Mouse (Mus musculus) adipocyte (in vitro differentiated cells): ENCODE results near the gene Pkig.
"Not testable (repeated sequence)": the region's sequence is repeated elsewhere in the genome, so short reads cannot be mapped to it uniquely, and the experiment has no call there.

Experiments used
- DNase-seq: peaks from one replicate; pipeline ENCODE4 v3.0.0-alpha.2; 2016; ENCODE audit warnings: low spot score

Pkig gene

DNA sequence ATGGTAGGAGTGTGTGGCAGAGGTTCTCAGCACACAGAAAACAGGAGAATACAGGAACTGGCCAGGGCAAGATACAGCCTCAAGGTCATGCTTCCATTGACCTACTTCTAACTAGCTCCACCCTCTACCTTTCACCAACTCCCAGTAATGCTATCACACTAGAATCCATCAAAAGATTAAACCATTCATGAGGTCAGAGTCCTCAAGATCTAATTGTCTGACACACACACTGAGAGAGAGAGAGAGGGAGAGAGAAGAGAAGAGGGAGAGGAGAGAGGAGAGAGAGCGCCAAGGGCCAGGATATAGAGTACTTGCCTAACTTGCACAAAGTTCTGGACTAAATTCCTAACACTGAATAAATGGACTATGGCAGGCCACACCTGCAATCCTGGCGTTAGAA is 24.2 kb downstream of the Pkig start:
- DNase-seq, result no peak

DNA sequence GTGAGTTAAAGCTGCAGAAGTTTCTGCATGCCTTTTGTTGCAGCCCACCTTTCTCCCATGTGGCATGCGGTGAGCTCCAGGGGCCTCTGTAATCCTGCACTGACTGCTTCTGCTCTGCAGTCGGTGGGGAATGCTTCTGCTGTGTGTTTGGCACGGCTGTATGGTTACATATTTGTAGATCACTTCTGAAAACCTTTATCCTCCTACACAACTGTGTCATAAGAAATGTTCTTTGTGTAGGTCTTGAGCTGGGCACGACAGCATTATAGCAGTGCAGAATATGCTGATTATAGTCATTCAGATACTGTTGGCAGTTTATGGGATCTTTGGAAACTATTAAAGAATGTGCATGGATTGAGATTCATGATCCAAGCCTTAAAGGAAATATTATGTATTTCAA is 27.1 kb downstream of the Pkig start:
- DNase-seq, result peak; percentile 50

DNA sequence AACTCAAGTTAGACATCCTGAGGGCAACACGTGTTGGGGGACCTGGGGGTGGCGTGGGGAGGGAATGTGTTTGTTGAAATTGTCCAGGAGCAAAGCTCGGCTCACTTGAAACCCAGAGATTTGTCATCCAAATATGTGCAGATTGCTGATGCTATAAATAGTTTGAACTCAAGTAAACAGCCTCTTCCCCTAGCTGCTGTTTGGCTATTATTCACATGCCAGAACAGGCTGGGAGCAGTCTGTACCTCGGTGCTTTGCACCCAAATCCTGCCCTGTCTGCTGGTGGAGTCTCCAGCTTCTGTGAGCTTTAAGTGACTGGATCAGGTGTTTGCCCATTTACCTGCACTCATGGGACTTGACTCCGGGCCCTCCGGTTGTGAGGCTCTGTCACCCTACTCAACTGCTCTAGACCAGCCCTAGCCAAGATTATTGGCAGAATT is 27.6 kb downstream of the Pkig start:
- peak; percentile 91 for DNase-seq

DNA sequence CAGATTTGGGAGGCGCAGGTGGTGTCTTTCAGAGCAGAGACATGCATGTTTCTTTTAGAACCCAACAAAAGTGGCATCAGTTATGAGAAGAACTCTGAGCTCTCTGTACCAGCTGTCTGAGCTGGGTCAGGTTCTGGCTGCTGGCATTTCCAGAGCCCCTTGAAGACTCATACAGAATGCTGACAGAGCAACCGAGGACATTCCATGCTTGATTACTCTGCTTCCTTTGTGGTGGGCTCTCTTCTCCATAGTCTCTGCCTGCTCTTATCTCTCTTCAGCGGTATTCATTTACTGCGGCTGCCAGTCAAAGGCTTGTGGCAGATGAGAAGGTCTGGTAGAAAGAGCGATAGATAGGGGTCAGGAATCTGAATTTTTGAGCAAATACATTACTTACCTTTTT is 28.0 kb downstream of the Pkig start:
- DNase-seq, result no peak

DNA sequence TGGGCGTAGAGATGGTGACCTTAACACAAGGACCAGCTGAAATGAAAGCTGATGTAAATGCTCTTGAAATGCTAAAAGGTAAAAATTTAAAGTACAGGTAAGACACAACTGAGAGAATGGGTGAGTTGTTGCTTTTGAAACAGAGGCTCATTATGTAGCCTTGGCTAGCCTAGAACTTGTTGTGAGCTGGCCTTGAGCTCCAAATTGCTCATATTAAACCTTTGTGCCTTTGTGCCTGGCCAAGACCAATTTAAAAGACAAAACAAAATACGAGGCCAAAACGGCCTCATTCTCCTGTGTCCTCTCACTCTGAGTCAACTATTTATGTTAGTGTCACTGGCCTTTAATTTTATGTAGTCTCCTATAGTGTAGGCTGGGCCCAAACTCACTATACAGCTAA is 28.7 kb downstream of the Pkig start:
- DNase-seq, result no peak

DNA sequence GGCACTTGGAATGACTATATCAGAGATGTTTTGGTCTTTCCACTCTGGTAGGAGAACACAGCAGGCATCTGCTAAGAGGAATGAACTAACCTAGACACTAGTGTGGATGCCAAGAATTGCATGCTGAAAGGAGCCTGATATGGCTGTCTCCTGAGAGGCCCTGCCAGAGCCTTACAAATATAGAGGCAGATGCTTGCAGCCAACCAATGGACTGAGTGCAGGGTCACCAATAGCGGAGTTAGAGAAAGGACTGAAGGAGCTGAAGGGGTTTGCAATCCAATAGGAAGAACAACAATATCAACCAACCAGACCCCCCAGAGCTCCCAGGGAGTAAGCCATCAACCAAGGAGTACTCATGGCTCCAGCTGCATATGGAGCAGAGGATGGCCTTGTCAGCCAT is 30.2 kb downstream of the Pkig start:
- DNase-seq, result not testable (repeated sequence)

DNA sequence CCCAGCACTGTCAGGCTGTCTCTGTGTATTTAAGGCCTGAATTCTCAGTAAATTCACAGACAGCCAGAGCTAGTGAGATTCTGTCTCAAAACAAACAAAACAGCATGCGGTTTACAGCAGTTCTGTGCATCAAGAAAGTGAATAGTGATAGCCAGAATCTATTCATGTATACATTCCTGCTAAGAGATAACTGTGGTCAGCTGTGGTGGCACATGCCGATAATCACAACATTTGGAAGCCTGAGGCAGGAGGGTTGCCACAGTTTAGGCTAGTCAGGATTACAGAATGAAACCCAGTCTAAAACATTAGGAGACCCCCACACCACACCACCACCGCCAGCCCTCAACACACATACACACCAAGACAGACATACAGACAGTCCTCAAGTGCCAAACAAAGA is 31.6 kb downstream of the Pkig start:
- no peak for DNase-seq

DNA sequence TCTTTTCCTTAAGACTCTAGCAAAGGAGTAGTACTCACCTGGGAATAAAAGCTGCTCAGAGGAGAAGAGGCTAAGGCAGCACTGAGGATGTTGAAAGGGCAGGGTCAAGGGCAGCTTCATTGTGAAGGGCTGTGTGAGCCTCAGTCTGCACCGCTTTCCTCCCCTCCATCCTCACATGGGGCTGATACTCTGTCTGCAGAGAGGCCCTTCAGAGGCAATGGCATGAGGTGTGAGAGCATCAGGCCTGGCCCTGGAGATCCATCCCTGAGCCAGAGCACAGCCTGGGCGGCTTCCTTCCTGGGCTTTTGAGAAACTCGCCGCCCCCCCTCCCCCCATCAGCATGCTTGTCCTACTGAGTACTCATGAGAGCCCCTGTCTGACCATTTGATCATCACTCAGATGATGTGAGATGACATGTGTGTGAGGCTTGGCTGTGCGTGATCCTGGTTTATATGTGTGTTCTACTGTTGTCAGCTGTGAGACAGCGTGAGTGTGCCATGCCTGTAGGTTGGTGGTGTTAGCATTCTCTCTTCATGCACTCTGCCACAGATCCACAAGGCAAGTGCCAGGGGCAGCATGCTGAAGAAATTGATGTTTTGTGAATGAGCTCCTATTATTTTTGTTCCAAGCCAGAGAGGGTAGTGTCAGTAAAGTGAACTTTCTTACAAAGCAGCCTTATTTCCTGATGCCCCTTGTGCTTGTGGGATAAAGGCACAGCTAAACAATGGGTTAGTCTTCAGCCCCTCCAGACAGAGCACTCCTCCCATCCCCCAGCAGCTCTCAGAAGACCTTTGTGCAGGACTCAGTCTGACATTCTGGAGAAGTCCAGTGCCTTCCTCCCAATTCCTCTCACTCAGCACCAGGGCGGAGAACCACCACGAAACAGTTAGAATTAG is 32.5 kb downstream of the Pkig start:
- peak; percentile 60 for DNase-seq

DNA sequence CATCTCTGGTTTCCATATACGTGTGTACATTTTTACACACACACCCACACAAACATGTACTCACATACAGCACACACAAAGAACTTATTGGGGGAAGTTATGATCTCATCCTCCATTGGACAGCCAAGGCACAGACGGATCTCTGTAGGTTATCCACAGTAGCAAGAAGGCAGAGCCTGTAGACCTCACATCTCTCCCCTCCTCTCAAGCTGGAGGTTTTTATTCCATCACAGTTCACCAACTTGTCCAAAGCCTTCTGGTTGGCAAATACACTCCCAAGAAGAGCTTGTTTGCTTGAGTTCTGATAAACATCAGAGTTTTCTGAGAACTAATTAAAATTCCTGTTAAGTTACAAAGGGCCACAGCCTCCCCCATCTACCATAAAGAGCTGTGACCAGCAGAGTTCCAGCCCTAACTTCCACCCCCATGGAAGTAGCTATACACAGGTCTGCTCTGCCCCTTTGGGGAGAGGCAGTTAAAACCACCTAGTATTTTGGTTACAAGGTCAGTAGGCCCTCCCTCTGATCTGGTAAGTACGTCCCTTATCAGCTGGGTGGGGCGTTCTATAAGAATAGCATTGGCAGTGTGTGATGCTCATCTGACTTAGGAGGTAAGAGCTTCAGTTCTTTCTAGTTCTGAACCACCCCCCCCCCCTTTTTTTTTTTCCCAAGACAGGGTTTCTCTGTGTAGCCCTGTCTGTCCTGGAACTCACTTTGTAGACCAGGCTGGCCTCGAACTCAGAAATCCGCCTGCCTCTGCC is 33.8 kb downstream of the Pkig start:
- no peak for DNase-seq

DNA sequence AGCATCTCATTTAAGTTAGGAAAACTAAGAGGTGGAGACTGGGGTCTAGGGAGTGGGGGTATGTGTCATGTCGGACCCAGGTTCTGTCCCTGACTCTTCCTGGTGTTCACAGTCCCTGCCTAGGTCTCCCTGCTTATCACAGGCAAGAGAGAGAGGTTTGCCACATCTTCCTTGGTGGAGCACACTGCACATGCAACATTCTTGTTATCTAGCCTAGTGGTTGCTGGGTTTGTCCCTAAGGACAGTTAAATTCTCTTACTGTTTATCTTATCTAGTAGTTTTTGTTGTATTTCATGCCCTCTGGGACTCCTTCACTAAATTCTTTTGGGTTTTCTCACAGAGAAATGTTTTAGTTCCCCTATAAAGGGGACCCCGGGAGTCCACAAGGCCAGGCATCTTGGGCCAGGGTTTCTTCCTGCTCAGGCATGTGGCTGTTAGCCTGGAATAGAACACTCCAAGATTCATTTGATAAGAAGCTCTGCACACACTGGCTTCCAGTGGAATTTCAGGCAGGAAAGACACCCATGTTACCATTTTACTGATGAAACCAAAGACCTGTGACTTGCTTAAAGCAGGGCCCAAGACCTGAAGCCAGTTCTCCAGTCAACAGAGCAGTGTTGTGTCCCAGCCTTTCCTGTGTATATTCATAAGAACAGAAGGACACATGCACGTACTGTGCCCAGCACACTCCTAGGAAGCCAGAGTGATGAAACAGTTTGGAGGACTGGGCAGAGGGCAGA is 34.9 kb downstream of the Pkig start:
- no peak for DNase-seq

DNA sequence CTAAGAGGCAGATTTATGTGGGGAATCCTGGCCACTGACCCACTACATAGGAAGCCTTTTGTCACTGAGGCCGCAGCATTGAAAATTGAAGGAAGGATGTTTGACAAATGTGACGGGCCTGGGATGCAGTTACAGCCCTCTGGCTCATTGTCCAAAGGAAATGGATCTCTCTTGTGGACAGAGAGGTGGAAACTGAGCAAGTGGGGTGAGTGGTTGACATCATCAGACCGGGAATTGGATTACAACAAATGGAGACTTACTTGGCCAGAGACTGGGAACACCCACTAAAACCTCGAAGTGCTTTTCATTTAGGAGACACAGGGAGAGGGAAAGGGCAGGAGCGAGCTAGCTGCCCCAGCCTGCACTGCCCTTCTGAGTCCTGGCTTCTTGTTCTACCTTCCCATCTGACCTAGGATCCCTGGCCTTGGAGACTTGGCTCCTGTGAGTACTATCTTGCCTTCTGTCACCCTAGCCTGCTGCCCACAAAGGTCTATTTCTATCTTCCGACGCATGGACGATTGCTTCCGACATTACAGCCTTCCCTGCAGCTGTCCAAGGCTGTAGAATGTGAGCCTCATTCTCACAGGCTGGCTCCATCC is 35.6 kb downstream of the Pkig start:
- DNase-seq, result peak; percentile 58

DNA sequence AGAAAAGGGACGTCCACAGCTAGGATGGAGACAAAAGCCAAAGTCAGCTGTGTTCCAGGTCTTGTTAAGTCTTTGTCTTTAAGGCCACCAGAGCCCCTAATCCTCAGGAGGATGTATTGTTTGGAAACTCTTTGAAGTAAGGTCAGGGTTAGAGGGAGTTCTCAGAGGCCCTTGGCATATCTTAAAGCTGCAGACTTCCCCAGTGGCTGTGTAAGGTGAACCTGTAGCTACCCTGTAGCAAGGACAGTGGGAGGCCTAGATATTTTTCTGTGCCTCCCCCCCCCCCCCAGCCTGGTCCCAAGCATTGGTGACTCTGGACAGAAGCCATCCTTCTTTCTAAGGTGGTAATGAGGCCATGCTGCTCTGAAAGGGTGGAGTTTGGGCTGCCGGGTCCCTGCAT is 38.6 kb downstream of the Pkig start:
- DNase-seq, result no peak

DNA sequence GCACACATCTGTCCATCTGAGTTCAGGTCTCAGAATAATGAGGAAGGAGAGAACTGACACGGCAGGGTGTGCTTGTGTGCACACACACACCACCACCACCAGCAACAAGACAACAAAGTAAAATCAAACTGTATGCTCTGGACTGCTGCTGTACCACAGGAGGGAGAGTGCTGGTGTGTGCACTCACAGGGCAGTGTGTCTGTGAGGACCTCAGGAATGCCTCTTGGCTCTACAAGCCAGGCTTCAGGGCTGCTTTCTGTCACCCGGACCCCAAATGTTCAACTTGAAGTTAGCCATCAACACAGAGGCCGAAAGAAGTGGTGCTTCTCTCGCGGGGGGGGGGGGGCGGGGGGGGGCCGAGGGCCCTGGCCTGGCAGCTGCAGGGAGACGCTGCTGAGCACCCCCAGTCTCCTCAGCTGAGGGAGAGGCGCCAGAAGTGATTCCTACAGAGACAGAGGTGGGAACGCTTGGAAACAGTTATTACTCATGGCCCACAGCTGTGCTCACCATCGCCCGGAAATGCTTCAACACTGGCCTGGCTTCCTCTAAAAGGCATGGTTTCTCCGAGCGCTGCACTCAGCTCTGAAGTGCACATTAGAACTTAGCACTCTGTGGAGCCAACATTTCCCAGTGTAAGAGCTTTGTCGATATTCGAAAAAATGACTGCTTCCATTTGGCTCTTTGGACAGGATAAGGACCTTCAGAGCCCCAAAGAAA is 39.7 kb downstream of the Pkig start:
- DNase-seq, result peak; percentile 43

DNA sequence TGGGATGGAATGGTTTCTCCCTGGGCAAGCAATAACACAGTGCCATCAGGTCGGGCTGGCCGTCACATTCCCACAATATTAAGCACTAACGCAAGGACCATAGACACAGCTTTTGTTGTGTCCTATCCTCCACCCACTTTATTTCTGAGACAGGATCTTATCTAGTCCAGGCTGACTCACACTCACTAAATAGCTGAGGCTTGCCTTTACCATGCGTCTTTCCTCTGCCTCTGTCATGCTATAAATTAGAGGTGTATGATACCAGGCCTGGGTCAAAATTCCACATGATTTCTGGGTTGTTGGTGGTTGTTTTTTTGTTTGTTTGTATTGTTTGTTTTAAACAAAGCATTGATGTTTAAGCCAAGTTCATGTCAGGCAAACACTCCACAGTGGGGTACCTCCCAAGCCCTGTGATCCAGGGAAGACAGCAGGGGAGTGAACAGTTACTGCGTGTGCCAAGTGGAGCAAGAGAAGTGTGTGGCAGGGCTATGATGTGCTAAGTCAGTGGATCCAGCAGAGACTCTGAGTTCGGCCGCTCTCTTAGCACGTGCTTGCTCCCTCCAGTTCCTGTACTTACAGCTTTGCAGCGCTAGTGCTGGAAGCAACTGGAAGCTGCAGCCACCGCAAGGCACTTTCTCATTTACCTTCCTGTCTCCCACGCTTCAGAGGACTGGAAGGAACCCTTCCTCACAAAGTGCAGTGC is 41.0 kb downstream of the Pkig start:
- peak; percentile 52 for DNase-seq

DNA sequence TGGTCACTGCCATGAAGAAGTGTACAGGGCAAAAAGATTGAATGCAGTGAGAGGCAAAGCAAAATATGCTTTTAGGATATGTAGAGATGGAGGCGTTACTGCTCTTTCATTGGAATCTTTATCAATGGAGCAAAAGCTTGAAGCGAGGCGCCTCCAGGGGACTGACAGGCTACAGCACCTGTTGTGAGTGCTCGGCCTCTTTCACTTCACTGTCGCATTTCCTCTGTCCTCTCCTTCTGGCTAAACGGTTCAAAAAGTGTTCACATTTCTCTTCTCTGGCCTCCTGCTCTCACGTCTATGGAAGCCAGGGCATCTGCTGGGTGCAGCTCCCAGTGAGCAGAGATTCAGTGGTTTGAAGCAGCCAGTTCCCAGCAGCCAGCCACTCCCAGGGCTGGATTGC is 44.2 kb downstream of the Pkig start:
- DNase-seq, result no peak

DNA sequence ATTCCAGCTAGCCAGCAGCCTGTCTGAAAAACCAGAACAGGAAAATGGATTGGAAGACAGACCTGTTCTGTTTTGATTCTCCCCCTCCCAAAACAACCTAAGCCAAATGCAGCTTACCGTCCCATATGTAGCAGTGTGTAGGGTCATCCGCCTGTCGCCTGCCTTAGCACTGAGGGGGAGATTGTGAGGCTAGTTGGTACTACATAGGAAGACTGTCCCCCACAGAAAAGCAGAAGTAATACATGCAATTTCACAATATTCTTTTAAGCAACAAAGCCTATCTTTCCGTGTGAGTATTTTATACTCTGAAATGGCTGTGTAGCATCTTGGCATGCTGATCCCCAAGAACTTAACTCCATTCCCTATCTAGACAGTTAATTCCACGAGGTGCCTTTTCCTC is 44.7 kb downstream of the Pkig start:
- no peak for DNase-seq

DNA sequence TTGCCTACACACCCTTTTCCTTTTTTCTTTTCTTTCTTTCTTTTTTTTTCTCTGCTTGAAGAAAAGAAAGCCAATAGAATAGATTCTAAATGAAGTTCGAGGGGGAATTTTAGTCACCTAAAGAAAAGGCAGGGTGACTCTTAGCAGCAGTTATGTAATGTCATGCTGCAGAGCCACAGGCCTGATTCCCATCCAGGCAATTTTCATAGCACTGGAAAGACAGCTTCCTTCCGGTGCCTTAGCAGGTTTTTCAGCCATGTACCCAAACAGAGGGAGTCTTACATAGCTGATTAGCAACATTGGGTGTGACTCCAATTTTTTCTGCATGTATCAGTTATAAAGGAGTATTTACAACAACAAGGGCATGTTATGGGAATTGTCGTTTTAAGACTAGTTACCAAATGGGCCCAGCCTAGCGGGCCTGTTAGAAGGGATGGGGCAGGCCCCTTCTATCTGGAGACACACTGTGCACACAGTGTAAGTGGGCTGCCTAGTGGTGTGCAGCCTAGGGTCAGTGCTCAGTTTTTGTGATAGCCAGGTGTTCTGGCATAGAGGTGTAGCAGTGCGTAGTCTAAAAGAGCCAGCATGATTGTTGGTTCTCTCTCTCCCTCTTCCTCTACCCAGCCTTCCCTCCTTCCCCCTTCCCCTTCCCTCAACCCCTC is 45.5 kb downstream of the Pkig start:
- DNase-seq, result no peak

DNA sequence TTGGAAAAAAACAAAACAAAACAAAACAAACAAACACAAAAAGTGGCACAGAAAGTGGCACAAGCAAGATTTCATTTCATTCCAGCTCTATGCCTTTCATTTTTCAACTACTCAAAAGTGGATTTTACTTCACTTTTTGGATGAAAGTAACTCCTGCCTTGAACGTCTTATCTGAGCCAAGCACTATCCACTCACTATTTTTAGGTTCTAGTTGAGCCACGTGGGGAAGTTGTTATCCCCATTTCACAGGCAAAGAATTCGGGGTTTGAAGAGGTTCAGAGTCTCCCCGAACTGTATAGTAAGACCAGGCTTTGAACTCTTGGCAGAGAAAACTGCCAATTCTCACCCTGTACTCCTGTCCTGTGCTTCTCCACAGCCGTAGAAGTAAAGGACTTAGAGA is 50.1 kb downstream of the Pkig start:
- DNase-seq, result no peak

DNA sequence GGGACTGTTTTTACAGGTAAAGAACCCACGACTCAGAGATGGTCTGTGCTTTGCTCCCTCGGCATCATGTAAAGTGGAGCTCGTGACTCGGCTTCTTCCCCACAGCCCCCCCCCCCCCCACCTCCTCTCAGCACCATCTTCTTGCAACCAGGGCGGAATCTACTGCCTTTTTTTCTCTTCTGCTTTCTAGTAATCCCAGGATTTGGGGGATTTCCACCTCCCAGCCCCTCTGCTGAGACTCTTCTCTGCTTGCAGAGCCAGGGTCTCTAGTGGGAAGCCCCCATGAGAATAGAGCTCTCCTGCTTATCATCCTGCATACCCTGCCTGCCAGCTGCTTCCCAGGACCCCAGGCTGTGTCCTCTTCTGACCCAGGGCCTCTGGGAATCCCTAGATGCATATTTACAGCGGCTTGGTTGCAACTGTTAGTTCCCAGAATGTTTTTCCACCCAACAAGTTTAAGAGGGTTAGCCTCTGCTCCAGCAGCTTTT is 50.6 kb downstream of the Pkig start:
- DNase-seq, result no peak

DNA sequence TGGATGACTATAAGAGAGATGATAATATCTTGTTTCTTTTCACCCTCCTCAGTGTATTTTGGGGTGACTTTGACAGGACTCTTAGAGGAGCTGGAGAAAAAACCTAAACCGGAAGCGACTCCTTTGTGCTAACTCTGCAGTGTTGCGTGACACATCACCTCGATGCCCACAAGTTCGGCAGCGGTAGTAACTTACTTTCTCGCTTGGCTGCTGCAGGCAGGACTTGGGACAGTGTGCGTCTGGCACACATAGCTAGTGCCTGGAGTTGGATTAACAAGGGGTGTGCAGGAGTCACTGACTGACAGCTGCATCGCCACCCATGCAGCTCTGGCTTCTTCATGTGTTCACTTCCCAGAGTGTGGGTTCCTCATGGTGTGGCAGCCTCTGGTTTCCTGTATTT is 51.8 kb downstream of the Pkig start:
- no peak for DNase-seq
